Mouse (Mus musculus) cerebellum, adult 11 months (tissue): ENCODE measurements at regions not wholly inside any gene's neighbourhood (a gene's known extent, or its start where the extent isn't known, plus 50 kb on each side); places are given as distances from the start of the nearest gene placed in this dataset.

Experiments
- DNase-seq: peaks from one replicate; pipeline ENCODE4 v3.0.0; 2022

DNA sequence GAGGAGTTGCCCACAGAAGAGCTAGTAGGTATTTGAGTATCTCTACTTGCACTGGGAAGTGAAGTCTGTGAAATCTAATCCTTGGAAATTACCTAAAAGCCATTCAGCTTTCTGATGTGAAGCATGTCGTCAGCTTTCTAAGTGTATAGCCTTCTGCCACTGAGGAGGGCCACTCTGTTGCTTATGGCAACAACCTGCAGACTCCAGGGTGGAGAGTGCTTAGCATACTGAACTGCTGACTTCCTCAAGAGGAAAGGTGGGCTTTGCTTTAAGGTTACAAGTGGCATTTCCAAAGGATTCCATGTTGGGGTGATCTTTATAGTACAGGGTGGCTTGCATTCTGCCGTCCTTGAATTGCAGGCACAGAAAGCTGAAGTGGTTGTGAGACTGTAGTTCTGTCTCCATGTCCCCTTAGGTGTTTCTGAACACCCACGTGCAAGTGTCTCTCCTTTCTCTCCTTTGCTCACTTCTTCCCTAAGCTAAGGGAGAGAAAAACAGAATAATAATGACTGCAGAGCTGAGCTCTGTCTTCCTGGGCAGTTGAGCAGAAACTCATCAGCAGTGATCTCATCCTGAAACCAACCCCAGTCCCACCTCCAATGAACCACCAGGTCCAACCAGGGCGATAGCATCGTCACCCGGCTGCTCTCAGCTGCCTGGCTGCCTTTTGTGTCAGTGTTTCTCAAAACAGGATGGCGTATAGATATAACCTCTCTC is 292.3 kb upstream of the Nrp1 start:
- no peak for DNase-seq

DNA sequence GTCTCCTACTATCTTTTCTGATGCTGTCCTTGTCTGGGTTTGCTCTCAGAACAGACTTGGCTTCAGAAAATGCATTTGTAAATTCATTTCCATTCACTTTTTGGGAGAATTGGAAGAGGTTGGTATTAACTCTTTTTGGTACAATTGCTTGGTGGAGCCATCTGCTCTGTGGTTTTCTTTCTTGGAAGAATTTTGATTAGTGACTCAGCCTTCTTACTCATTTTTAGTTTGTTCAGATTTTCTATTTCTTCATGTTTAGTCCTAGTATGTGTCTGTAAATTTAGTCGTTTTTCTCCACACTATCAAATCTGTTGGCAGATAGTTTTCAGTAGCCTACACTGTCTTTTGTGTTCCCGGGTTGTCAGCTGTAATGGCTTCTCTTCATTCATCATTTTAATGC is 288.7 kb upstream of the Nrp1 start:
- no peak for DNase-seq

DNA sequence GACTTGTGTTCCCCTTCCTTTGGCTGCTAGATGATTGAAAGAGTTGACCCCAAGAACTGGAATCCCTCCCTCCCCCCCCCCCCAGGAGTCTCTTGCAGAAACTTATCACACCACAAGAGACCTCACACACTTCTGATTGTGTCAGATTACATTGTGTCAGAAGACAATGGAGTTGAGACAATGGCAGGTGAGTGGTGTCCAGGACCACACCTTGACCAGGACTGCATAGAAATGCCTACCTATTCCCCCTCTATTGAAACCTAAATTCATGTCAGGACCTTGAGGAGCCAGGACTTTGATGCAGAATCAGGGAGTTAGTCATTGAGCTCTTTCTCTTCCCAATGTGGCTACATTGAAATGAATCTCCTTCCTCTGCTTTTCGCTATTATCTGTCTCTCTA is 282.8 kb upstream of the Nrp1 start:
- DNase-seq: no peak

DNA sequence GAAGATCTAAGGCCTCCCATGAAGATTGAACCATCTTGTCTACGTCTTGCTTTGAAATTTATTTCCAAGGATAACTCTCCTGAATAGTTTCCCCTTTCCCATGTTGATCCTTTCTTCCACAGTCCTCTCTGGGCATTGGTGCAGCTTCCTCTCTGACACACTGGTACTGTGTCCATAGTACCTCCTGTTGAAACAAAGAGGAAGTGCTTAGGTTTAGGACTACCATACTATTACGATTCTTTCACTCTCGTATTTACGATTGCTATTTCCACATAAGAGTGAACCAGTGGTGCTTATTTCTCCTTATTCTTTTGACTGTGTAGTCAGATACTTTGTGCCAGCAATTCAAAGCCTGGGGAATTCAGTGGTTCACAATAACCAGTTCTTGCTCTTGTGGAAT is 282.2 kb upstream of the Nrp1 start:
- no peak for DNase-seq

DNA sequence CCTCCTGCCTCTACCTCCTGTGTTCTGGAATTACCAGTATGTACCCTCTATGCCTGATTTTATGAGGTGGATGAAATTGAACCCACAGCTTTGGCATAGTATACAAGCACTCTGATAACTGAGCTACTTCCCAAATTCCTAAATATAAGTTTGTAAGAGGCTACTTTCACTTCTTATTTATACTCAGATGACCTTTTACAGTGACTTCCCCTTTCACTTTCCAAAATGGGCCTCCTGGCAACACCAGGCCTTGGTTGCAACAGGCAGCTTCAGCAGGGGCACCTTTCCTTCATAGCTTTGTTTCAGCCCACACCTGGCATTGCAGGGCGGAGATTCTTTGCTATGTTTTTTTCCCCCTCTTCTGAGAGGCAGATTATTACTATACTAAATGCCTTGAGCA is 279.7 kb upstream of the Nrp1 start:
- no peak for DNase-seq

DNA sequence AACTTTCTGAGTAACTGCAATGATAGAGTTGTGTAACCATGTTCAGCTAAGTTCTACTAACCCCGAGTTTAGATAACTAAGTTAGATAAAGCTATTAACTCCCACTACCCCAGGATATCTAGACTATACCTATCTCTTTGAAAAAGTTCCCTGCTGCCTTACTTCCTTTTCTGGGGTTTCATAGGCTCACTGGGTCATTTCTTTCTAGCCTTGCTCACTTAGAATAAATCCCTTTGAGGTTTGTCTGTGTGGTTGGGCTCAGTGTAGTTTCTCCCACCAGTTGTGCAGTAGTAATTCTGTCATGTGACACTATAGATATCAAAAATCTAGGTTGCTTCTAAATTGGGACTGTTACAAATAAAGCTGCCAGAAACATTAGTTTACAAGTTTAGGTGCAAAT is 272.6 kb upstream of the Nrp1 start:
- DNase-seq: no peak

DNA sequence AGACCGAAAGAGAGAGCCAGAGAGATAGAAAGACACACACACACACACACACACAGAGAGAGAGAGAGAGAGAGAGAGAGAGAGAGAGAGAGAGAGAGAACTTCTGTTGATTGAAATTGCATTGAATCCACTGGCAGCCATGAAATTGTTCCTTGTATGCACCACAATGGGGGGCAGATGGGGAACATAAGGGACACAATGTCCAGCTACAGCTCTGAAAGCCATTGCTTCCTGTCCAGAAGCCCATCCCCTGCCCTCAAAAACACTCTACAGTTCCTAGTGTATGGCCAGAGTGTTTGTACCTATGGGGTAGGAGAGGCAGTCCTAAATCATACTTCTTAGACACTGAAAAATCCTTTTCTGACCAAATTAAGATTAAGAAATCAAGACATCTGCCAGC is 270.9 kb upstream of the Nrp1 start:
- no peak for DNase-seq

DNA sequence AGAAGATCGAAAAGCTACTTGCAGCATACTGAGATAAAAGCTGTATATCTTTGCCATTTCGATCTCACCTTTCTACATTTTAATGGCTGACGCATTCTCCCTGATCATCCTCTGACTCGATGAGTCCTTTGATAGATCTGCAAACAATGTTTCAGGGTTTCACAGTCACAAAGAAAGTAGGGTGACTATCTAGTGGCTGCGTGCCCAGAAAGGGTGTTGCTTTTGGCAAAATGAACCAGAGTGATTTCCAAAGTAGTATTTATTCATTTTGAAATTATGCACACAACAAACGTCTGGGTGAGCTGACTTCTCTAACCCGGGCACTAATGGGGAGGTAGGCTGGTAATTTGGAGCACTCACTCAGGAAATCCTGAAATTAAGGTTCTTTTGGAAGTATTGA is 265.6 kb upstream of the Nrp1 start:
- DNase-seq: no peak

DNA sequence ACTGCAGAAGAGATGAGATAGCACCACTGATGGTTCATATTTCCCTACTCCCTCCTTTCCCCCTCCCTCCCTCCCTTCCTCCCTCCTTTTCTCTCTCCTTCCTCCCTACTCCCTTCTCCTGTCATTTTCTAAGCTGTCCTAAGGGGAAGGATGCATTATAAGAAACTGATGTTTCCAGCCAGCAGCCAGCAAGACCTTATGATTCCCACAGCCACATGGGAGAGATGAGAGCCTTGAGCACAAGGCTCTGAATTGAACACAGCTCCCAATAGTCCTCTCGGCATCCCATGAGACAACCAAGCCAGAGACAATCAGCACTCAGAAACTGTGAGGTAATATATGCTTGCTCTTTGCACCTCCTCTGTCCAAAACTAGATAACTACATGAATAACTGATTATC is 263.0 kb upstream of the Nrp1 start:
- DNase-seq: no peak

DNA sequence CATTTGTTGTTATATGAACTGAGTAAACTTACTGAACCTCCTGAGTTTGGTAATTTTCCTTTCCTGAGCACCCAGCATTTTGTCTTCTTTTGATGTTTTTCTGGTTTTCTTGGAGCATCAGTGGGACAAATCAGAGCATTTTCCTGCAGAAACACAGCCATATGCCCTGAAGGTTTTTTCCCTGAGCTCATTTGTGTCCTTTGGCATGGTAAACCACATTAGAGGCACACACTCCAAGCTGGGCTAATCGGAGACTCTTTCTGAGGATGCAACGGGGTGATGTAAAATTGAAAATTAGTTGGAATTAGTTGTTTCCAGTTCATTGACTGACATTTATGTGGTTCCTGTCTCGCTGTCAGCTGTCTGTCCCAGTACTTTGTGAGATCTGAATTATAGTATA is 260.8 kb upstream of the Nrp1 start:
- DNase-seq: no peak

DNA sequence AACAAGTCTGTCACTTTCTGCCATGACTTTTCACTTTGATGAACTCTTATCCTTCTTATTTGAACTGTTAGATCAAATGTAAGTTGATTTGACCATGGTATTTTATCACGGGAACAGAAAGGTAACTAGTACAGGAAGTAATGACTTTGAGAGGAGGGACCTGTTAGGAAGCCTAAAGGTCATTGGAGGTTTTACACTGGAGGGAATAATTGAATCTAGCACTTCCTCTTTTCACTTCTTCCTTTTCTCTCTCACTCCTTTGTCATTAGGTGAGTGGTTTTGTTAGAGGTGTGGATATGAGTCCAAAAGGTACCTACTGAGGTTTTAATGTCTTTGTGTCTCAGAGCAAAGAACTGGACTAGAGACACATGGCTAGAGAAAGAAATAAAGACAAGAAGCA is 255.0 kb upstream of the Nrp1 start:
- DNase-seq: no peak

DNA sequence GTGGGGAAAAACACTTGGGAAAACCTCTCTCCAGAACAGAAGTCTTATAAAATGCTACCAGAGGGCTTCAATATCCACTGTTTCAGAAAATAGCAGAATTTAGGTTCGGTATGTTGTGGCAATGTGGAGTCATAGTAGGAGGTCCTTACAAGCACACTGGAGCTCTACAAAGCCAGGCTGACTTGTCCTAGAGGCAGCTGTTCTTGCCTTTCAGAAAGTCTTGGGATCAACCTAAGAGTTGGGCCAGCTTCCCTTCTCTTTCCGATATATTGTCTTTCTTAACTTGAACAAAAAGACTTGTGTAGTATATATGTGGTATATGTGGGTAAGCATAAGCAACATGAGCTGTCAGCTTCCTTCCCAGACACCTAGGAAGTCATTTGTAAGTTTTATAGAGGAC is 251.8 kb upstream of the Nrp1 start:
- no peak for DNase-seq

DNA sequence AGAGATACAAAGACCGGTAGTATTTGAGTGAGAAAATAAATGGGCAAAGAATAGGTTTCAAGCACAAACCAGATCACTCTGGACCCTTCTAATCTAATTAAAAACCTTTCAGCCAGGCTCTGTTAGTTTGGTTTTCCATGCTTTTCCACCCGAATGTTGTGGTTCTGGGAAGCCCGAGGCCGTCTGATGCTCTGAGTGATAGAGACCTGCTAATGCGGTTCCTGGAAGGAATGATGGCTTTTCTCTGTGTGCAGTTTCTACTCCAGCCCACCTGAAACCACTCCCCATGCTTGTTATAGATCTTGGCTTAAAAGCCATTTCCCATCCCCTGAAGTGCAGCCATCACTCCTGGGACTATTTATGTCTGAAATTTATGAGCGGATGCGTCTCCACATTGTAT is 251.4 kb upstream of the Nrp1 start:
- DNase-seq: no peak

DNA sequence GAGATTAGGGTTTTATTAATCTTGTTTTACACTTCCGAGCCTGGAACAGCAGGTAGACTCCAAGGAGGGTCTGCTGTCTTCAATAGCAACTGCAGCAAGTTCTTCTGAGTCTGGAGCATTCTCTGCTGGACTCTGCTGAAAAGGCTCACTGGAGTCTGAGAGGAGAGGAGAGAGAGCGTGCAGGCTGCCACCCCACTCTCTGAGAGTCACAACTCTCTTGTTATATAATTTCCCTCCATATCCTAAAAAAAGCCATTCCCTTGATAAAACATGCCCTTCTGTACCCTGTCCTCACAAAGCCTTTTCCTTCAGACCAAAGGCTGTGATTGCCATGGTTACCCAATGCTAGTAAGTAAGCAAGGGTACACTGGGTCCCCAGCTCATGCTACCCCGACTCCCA is 249.4 kb upstream of the Nrp1 start:
- DNase-seq: no peak

DNA sequence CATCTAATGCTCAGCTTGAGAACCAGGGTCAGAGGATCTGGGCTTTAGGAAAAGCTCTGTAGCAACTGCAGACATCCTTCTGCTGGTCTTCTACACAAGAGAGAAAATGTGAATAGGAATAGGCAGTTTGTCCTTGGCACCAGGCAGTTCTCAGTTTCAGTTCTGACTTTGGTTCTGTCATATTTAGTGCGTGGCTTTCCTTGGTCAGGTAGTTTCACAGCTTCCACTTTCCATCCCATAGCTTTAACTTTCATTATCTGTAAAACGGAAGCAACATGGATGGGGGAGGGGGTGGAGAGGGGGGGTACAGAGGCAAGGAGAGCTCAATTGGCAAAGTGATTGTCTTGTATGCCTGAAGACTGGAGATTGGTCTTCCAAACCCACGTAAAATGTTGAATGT is 247.3 kb upstream of the Nrp1 start:
- DNase-seq: no peak

DNA sequence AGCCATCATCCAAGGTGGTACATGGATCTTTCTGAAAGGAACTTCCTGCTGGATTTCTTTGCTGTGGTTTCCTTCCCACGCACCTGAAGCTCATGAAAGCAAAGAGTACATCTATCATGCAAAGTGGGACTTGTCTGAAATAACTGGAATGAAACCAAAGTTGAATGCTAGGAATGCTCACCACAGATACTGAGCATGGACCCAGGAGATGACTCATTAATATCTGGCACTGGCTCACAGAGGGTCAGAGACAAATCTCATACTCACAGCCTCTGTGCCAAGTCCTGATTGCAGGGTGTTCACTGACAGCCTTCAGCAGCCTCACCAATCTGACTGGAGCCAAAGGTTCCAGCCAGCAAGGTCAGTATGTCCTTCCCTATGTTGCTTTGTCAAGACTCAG is 245.3 kb upstream of the Nrp1 start:
- DNase-seq: no peak

DNA sequence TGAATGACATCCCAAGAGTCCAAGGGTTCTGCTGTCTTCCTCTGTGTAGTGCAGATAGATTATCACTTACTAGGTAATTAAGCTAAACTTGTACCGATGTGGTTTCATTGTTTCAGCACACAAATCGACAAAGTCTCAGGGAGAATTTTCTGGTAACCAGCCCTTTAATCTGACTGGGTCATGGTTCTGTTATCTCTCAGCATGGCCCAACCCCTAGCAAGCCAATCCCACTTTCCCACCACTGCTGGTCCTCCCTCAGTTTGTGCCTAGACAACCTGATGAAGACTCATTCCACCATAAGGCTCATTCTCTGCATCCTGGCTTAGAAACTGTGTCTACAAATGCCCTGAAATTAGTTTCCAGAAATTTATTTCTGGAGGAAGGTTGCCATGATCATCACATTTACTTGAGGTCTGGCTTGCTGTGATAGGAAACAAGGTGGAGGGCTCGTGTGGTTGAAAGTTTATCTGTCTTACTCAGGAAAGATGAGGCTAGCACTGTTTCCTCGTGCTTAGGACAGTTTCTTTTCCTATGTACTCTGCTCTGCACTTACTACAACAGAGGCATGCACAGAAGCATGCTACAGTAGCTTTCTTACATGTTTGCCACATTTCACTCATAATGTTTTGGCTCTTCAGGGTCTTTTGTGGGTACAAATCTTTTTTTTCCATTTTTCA is 217.0 kb upstream of the Nrp1 start:
- DNase-seq: no peak

DNA sequence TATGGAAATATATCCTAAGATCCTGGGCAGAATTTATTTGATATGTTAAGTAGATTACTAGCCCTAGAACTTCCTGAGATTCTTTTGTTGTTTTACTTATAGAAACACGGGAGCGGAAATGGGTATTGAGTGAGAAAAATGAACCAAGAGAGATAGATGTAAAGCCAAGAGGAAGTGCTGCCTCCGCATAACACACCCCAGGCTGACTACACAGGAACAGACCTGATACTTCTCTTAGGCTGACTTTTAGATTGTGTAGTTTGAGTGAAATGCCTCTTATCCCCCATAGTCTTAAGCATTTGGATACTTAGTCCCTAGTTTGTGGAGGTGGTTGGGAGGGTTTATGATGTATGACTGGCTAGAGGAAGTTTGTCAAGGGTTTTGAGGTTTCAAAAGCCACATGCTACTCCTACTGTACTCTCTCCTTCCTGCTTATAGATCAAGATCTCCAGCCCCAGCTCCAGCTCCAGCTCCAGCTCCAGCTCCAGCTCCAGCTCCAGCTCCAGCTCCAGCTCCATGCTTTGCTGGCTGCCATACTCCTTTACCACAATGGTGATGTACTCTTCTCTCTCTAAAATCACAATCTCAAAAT is 210.0 kb upstream of the Nrp1 start:
- no peak for DNase-seq

DNA sequence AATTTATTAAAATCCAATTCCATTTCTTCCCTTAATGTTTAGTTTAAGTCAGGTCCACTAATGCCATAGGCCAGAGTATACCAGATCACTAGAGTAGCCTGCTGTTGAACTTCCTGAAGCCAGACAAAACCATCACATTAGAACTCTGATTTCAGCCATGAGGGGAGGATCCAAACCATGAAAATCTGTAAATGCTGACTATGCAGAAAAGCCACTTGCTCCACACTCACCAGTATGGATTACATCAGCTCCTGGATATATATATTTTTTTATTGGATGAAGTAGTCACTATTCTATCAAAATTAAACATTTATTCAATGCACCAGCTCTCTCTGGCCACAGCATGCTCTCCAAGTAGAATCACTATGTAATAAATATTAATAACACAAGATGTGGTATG is 202.8 kb upstream of the Nrp1 start:
- no peak for DNase-seq

DNA sequence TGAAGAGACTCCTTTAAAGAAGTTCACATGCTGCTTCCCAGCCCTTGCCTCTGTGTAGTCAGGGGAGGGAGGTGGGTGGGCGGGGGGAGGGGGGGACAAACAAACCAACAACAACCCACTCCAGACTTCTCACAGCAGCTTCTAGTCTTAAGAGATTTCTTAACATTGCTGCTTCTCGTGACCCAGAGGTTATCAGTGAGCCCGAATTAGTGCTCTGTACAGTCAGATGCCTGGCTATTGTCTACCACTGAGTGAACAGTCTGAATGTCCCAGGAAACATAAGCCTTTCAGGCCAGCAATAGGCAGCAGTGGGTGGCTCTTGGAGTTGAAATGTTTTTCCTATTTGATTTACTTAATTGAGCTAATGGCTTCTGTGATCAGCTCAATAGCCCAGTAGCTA is 202.2 kb upstream of the Nrp1 start:
- DNase-seq: no peak

DNA sequence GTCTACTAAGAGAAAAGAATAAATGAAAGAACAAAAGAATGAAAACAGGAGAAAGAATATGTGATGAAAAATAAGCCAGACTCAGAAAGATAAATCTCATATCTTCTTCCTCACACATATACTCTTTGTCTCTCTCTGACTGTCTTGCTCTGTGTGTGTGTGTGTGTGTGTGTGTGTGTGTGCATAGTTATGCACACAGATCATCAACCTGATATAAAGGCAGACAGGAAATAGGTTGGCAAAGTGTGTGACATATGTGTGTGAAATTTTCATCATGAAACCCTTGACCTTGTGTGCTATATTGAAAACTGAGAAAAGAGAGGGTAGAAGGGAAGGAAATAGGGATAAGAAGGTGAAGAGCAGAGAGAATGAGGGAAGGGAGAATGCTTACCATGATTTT is 195.5 kb upstream of the Nrp1 start:
- no peak for DNase-seq

DNA sequence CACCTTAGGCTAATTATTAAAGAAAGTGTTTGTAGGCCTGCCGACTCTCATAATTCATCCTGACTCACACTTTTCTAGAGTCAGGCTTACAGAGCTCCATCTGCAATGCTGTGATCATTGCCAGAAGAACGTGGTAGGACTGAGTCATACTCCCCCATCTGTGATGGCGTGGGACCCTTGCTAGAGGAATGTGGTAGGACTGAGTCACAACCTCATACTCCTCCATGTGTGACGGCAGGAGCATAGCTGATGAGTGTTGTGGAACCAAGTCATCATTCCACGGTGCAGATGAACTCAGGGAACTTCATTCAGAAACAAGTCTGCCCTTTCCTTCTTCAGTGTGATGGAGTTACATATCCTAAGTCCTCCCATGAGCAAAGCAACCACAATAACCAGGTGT is 193.4 kb upstream of the Nrp1 start:
- DNase-seq: no peak

DNA sequence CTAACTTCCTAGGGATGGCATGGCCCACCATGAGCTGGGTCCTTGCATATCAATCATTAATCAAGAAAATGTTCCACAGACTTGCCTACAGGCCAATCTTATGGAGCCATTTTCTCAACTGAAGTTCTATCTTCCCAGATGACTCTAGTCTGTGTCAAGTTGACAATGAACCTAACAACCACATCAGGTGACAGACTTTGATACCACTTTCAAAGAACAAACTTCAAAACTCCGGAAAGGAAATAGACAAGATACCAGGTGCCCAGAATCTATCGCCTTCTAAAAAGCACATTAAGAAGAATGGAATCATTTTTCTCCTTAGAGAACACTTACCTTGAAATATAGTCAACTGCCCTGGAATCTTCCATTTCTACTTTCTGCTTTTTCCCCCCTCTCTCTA is 192.8 kb upstream of the Nrp1 start:
- no peak for DNase-seq

DNA sequence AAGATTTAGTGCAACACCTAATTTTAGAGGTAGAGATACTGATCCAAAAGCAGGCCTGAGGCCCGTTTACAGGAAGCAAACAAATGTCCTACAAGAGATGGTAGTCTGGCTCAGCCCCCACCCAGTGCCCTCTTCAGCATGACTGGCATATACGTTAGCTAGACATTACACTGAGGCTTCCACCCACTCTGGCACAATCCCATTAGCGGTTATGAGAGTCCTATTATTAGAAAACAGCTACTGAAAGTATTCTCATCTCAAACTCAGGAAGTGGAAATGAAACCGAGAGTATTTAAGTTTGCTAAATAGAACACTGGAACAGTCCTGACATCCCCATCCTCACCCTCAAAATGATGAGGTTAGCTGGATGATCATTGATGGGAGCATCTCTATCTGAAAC is 192.3 kb upstream of the Nrp1 start:
- no peak for DNase-seq

DNA sequence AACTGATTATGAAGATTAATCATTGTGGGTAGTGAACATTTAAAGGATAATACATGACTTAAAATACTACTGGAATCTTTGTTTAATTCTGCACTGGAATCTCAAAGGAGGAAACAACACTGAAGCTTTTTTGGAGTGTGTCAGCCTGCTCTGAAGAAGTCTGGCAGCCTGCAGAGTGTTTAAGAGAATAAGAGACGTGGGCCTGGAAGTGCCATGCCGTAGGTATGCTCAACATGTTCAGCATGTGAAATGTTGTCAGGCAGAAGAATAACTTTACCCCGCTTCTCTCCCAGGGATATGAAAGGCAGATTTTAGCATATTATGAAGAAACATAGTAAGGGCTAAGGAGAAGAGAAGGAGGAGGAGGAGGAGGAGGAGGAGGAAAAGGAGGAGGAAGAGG is 189.6 kb upstream of the Nrp1 start:
- DNase-seq: no peak
